Mouse (Mus musculus): Measurements from ENCODE around the gene Adgre1. TPM values are rescaled to one million over a fixed set of nuclear protein-coding genes. Genes with fewer than 3 reads are reported as not detected.
A peak's percentile ranks its signal among the peaks of the same experiment; 100 is the strongest.
"Not testable (repeated sequence)": the region's sequence is repeated elsewhere in the genome, so short reads cannot be mapped to it uniquely, and the experiment has no call there.

The Adgre1 gene
- total RNA-seq (2015) = 4.7 and 5.5 TPM in 2 replicates
- total RNA-seq (2017) = 10.7 and 14.8 TPM in 2 replicates

DNA sequence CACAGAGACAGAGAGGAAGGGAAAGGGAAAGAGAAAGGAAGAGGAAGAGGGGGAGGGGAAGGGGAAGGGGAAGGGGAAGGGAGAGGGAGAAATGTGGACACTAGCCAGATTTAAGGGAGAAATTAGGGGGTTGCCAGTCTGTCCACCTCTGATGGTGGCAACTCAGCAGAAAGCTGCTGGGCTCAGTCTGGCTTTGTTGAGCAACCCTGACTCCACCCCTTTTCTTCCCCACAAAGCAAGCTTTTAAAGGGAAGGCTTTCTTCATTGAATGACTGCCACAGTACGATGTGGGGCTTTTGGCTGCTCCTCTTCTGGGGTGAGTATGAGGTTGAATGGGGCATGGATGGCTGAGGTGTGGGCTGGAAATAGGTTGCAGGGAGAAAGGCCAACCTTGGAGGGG, at the start of gene Adgre1:
TSS of gene Adgre1 (plus strand) at position 251 of the 400 bp plus-strand sequence.
- peak; percentile 97 for ATAC-seq (replicated peaks; ENCODE audit: poor library complexity)

DNA sequence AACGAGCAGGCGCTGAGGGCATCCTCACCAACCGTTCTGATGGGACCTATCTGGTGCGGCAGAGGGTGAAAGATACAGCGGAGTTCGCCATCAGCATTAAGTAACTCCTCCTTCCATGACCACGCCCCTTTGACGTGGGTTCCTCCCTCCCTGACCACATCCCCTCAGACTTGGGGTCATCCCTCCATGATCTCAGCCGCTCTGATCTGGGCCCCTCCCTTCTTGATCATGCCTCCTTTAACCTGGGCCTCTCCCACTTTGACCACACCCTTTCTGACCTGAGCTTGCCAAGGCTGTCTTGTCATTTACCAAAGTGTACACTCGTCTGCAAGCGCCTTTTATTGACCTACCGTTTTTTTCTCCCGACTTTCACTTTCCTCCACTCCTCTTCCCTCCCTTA, 46.7 kb upstream of the Adgre1 start:
- ATAC-seq (replicated peaks; ENCODE audit: poor library complexity) = peak; percentile 66

DNA sequence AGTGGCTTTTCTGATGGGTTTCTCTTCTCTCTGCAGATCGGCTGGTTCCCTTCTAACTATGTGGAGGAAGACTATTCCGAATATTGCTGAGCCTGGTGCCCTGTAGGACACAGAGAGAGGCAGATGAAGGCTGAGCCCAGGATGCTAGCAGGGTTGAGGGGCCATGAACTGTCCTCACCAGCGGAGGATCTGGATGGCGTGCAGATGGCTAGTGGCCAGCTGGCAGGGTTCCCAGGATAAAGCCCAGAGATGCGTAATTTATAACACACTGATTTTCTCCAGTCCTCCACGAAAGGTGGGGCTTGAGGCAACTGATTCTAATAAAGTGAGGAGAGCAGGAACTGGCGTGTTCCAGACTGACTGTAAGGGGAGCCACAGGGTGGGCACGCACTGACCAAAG, 30.9 kb upstream of the Adgre1 start:
- no peak for ATAC-seq (replicated peaks; ENCODE audit: poor library complexity)

DNA sequence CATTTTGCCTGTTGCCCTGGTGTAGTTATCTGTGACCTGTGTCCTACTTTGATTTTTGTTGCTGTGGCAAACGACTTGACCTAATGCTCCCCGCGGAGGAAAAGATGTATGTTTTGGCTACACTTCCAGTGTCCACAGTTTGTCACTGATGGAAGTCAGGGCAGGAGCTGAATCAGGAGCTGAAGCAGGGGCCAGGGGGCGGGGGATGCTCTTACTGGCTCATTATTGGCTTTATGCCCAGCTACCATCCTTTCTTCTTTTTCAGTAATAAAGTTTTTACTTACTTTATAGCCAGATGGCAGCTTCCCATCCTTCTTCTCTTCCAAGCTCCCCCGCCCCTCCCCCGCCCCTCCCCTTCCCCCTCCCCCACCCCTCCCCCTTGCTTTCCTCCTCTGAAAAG, 29.5 kb upstream of the Adgre1 start:
- no peak for ATAC-seq (replicated peaks; ENCODE audit: poor library complexity)

DNA sequence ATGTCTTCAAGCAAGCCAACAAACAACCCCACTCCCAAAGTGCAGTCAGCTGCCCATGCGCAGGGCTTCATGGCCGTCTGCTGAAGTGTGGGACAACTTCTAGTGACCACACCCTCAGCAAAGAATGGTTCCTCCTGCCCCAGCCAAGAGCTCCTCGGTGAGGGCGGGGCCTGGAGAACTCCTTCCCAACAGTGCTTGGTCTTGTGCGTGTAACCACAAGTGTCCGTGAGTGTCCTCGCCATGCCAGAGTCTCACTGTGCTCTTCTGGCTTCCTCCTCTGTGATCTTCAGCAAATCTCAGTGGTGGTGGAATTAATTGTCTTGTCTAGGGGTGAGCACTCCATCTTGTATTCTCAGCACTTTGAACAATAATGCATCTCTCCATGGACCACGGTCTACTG, 27.5 kb upstream of the Adgre1 start:
- ATAC-seq (replicated peaks; ENCODE audit: poor library complexity) = peak; percentile 35

DNA sequence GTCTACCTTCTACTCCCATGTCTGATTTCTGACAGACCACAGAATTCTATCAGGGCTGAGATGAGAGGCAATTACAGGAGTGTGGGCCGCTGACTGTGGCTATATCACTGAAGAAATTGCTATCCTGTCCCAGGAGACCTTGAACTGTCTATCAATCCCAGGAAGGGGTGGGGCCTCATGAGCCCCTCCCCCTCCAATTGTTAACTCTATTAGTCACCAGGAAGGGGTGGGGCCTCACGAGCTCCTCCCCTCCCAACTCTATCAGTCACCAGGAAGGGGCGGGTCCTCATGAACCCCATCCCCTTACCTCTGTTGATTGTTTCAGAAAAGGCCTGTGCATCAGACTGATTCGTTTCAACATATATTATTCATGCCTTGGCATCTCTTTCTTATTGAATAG, 26.2 kb upstream of the Adgre1 start:
- ATAC-seq (replicated peaks; ENCODE audit: poor library complexity) = peak; percentile 40

DNA sequence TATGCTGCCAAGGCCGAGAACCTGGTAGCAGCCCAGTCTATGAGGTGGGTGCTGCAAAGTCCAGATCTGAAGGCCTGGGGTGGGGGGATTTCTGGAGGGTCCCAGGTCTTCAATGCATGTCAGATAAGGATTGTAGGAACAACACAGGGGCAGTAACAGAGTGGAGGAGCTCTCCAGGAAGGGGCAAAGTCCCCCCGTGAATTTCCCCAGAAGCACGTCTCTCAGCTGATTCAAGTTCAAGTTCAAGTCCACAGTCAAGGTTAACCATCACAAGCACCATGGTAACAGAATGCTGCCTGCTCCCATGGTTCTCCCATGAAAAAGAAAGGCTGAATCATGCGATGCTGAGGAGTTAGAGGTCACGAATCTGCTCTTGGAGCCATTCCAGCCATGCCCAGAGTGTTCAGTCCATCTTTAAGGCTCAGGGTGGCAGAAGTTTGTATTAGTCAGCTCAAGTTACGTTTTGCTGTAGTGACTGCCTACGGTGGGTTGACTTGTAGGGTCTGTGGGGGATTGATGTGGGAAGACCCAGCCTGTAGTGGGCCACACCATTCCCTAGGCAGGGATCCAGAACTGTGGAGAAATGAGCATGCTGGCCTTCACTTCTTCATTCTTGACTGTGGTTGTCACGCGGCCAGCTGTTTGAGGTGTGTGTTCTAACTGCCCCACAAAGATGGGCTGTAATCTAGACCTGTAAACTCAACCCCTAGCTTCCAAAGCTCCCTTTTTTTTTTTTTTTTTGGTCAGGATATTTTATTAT, 24.3 kb upstream of the Adgre1 start:
- no peak for ATAC-seq (replicated peaks; ENCODE audit: poor library complexity)

DNA sequence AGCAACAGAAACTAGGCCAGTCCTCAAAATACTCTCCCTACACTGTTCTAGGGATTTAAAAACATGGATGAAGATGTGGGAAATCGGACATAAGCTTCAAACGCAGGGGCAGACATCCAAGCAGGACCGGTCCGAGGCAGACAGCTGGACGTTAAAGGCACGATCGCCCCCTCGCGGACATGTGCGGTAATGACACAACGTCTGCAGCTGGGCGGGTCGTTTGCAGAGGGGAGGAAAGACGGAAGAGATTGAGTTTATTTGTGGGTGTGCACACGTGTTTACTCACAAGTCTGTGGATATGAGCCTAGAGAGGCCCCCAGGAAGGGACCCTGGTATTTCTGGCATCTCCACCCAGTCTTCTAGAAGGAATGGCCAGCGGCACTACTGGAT, 23.7 kb upstream of the Adgre1 start:
- peak; percentile 69 for ATAC-seq (replicated peaks; ENCODE audit: poor library complexity)

DNA sequence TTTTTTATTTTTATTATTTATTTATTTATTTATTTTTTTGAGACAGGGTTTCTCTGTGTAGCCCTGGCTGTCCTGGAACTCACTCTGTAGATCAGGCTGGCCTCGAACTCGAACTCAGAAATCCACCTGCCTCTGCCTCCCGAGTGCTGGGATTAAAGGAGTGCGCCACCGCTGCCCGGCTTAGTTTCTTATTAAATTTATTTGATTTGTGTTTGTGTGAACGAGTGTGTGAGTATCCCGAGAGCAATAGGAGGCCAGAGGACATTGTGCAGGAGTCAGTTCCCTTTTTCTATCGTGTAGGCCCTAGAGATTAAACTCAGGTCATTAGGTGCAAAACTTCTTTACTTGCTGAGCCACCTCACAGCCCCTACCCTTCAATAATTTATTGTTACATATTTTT, 23.3 kb upstream of the Adgre1 start:
- not testable (repeated sequence) for ATAC-seq (replicated peaks; ENCODE audit: poor library complexity)

DNA sequence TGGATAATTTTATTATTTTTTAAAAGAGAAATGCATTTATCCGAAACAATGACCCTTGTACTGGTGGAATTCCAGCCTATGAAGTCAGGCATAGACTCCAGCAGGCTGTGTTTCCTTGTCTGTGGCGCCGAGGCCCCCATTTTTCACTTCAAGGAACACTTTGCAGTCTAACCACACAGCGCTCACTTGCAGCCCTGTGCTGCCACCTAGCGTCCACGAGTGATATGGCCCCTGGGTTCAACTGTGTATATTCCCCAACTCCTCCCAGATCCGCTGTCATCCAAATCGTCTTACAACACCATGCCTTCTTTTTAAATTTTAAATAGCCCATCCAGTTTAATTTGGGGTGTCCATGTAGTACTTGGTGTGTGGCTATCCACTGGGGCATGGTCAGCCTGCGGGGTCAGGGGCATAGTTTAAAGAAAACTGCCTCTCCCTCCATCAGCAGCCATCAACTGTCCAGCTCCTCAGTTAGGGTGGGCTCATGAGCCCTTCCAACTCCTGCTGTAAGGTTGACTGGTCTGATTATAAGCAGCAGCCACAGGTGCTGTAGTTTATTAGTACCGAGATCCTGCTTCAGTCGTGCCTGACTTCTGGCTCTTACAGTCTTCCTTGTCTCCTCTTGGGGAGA, 22.7 kb upstream of the Adgre1 start:
- peak; percentile 81 for ATAC-seq (replicated peaks; ENCODE audit: poor library complexity)

DNA sequence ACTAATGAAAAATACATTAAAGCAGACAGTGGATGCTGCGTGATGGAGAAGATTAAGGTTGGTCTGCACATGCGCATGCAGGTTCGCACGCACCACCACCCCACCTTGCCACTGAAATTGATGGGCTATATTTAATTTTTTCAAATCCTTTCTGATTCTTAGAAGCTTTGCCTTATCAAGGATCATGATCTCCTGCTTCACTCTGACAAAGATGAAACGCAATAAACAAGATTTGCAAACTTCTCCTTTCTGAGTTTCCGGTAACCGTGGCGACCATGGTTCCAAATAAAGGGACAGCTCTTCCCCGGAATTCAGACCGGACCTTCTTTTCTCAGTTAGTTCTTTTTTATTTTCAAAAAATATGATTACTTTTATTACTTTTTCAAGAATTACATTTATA, 20.5 kb upstream of the Adgre1 start:
- no peak for ATAC-seq (replicated peaks; ENCODE audit: poor library complexity)

DNA sequence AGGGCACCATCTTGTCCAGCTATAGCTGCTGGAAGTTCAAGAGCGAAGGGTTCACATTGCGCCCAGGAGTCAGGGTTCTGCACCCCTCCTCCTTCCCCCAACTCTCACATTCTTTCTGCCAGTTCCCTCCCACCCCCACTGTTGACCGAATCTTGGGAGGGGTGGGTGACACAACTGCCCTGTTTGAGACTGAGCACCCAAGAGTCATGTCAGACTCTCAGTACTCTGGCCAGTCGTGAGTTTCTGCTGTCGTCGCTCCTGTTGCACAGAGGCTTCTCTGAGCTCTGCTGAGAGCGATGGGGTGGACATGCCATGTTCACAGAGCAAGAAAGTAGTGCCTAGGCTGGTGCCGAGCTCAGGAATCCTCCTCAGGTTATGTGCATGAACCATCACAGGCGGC, 19.2 kb upstream of the Adgre1 start:
- ATAC-seq (replicated peaks; ENCODE audit: poor library complexity) = no peak

DNA sequence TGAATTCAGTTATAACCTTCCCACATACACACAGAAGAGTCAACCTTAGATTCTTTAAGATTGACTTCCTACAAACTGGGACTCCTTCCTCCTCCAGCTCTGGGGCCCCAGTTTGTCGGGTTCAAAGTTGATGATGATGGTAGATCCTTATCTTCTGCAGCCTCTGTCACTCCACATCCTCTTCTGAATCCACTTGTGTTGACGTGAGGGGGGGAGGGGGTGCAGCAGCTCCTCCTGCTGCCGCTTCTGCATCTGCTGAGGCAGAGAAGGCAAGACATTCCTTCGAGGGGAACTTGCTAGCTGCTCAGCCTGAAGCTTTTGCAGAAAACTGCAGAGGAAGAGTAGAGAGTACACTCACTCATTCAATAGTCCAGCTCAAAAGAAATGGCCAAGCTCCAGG, 16.9 kb upstream of the Adgre1 start:
- peak; percentile 40 for ATAC-seq (replicated peaks; ENCODE audit: poor library complexity)

DNA sequence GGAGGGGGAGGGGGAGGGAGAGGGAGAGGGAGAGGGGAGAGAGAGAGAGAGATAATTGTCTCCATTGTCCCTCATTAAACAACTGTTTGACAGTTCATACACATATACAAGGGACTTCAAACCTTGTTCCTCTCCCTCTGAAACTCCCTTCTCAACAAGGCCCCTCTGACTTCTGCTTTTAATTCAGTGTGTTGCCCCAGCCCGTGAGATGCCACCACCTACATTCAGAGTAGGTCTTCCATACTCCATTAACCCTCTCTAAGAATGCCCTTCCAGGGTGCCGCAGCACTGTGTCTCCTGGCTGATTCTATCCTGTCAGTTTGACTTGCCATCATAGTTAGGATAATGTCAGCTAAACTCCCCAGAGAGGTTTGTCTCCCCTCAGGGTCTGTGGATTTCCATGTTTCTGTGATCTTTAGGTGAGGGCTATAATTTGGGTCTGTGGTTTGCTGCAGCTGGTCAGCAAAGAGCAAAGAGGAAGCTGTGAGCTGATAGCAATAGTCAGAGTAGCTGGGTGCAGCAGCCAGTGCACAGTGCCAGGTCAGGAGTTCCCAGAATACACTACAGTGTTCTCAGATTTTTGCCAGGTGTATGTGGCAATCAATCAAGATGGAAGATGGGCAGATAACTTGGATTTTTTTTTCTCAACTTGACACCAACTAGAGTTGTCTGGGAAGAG, 14.3 kb upstream of the Adgre1 start:
- ATAC-seq (replicated peaks; ENCODE audit: poor library complexity) = peak; percentile 61

DNA sequence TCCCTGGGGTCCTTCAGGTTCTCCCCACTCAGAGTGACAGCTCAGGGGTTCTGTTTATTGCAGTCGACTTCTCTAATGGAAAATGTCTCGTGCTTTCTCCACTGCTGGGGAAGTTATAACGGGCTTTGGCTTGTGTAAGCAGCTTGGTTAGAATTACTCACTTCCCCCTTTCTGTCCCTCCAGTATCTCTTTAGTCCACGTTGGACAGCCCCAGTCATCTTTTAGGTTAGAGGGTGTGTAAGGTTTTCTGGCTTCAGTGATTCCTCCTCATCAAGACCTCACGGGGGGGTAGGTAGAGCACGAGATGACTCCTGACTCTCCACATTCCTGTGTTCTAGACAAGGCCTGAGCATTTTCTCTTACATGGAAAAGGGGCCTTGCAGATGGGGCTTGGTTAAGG, 11.5 kb upstream of the Adgre1 start:
- ATAC-seq (replicated peaks; ENCODE audit: poor library complexity) = peak; percentile 85

DNA sequence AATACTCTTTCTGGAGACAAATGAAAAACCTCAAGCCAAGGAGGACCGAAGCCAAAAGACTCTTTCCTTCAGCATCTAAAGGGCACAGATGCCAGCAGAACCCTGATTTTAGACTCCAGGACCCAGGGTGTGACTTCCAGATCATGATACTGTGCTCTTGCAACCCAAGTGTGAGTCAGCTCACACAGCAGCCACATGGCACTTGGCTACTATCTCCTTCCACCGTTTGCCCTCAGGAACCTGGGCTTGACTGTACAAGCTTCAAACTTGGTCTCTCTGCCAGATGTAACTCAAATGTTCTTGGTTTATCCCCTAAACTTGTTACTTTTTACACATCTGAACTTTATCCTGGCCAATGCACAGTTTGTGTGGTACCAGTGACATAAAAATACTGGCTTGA, 10.7 kb upstream of the Adgre1 start:
- peak; percentile 19; the same call in 1 of the 2 replicates for ATAC-seq (replicated peaks; ENCODE audit: poor library complexity)

DNA sequence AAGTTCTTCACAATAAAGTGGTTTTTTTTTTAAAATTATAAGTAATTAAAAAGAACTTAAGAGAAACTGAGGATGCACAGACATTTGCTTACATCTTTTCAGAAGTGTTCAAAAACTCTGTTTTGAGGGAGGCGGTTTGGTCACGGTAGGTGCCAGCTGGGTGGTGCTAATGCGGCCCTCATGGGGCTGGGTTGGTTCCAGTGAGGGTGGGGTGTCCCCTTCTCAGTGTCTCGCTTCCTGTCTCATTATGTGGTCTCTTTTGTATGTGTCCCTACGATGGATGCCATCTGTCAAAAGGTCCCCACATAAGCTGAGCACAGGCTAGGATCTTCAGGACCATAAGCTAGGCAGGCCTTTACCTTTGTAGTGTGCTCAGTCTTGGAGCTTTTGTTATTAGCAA, 9.4 kb upstream of the Adgre1 start:
- ATAC-seq (replicated peaks; ENCODE audit: poor library complexity) = no peak

DNA sequence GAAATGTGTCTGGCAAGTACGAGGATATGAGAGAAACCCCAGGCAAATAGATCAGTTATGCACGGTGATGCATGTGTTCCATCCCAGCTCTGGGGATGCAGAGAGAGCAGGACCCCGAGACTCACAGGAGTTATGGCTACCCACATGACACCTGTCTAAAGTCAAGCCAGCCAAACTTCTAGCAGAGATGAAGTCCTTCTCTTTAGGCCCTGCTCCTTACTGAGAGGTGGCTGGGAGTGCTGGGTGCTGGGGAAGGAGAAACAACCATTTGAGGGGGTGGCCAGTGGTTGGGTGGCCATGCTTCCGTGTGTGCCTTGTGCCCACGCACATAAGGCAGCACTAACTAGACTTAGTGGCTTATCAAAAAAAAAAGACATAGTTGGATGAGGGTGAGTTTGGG, 8.3 kb upstream of the Adgre1 start:
- ATAC-seq (replicated peaks; ENCODE audit: poor library complexity) = no peak

DNA sequence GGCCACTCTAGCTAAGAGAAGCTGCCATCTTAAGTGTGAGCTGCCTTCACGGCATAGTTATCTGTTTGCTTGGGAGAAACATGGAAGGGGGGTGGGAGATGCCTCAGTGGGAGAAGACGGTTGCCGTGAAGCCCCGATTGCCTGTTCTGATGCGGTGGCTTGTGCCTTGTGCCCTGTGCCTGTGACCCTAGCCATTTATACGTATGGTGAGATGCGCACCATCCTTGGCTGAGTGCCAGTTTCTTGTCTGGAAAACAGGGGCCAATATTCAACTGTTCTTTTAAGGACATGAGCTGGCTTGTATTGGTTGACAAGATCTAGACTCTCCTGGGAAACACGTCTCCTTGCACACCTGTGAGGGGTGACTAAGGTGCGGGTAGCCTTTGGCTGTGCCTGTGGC, 7.4 kb upstream of the Adgre1 start:
- no peak for ATAC-seq (replicated peaks; ENCODE audit: poor library complexity)

DNA sequence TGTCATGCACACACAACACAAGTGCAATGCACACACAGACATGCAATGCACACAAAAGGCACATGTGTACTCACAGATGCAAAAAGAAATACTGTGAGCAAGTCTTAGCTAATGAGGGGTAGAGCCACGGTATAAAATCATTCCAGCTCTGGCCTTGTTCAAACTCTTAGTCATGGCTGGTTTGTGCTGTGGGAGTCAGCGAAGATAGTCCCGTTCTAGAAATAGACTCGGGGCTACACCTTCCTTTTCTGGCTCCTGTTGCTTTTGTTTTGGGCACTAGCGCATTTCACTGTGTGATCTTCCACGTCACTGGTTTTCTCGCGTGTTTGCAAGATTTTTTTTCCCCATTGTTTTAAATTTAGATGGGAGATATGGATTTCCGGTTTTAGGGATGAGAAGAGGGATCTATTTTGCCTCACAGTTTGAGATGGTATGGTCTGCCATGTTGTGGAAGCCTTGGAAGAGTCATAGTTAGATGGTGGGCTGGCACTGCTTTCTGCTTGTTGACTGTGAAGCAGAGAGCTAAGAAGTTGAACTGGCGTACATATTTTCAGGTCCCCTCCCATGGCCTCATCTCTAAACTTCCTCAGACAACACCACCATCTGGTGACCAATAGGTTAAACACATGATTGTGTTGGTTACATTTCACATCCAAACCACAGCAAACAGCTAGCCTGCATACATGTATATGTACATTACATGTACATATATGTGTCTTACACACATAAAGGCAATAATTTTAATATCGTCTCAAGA, 1.2 kb downstream of the Adgre1 start:
- ATAC-seq (replicated peaks; ENCODE audit: poor library complexity) = peak; percentile 56

Measured in megakaryocyte progenitor cell, adult 5-6 weeks (primary cell).